Mouse (Mus musculus) liver, embryonic 14.5 days (tissue): ENCODE measurements around the gene Nkain2.

Source experiments
- CTCF ChIP-seq: IDR thresholded peaks from 2 replicates; pipeline ENCODE4 v1.5.1; 2016; ENCODE audit warnings: antibody characterized with exemption, low read depth, control low read depth
- EP300 ChIP-seq: IDR thresholded peaks from 2 replicates; pipeline ENCODE4 v1.6.1; 2016; ENCODE audit warnings: antibody characterized with exemption, low read depth

GRCm38 (mm10) chr10:31899501-31899900 is 990.8 kb downstream of the Nkain2 start:
- TF ChIP-seq CTCF: no peak
- TF ChIP-seq EP300: no peak
